Mouse (Mus musculus) embryonic facial prominence, embryonic 13.5 days (tissue): ENCODE measurements around the gene S100a7a. TPM values are rescaled to one million over a fixed set of nuclear protein-coding genes. Genes with fewer than 3 reads are reported as not detected.

Source experiments
- ATAC-seq: fragments of 200-750 bp; cut with Nextera tagmentation; 2 replicates; pipeline ENCODE4 v1.8.0; 2017; ENCODE audit warnings: low read depth; ENCODE audit not compliant: insufficient number of reproducible peaks, insufficient read depth, low FRiP score, low TSS enrichment
- H3K27ac ChIP-seq: fragments of 300-500 bp; sonication (generic); 2 replicates; pipeline ENCODE4 v1.5.1; 2015; ENCODE audit warnings: moderate library complexity, mild to moderate bottlenecking, inconsistent platforms
- H3K27me3 ChIP-seq: fragments of 300-500 bp; sonication (generic); 2 replicates; pipeline ENCODE4 v1.6.1; 2015; ENCODE audit warnings: mild to moderate bottlenecking, inconsistent platforms
- H3K36me3 ChIP-seq: fragments of 300-500 bp; sonication (generic); 2 replicates; pipeline ENCODE4 v1.6.1; 2015; ENCODE audit warnings: mild to moderate bottlenecking, inconsistent platforms
- H3K4me1 ChIP-seq: fragments of 300-500 bp; sonication (generic); 2 replicates; pipeline ENCODE4 v1.6.1; 2015; ENCODE audit warnings: inconsistent platforms
- H3K4me2 ChIP-seq: fragments of 300-500 bp; sonication (generic); 2 replicates; pipeline ENCODE4 v1.6.1; 2015; ENCODE audit warnings: moderate library complexity, mild to moderate bottlenecking, inconsistent platforms
- H3K4me3 ChIP-seq: fragments of 300-500 bp; sonication (generic); 2 replicates; pipeline ENCODE4 v1.5.1; 2015; ENCODE audit warnings: mild to moderate bottlenecking, inconsistent platforms
- H3K9ac ChIP-seq: fragments of 300-500 bp; sonication (generic); 2 replicates; pipeline ENCODE4 v1.6.1; 2015; ENCODE audit warnings: mild to moderate bottlenecking, inconsistent platforms
- H3K9me3 ChIP-seq: fragments of 300-500 bp; sonication (generic); 2 replicates; pipeline ENCODE4 v1.6.1; 2016; ENCODE audit warnings: inconsistent platforms
- WGBS: fragments of 180-500 bp; shearing (Covaris S2); methylation state at CpG from one replicate; pipeline ENCODE4 v1.1.7; 2015; ENCODE audit warnings: mixed read lengths; 5-methylcytosine and 5-hydroxymethylcytosine counted together
- polyA plus RNA-seq: library from polyadenylated mRNA; unstranded; fragments of >200 nt; fragmentation: Nextera tagmentation; extraction: Ambion mirVana; gene quantifications from 2 replicates; pipeline ENCODE4 v1.2.1, GENCODE M21; 2015

S100a7a gene
- polyA plus RNA-seq, 1 experiment from 2014 or later, result not detected

DNA sequence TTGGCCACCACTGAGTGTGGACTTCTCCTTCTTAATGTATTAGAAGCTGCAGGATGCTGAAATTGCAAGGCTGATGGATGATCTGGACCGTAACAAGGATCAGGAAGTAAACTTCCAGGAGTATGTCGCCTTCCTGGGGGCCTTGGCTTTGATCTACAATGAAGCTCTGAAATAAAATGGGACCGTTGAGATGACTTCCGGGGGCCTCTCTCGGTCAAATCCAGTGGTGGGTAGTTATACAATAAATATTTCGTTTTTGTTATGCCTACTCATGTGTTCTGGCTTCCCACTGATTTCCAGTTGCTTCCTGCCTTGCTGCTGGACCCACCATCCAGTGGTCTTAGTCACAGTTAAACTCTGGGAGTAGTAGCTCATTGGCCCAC is 39.7 kb upstream of the S100a7a start:
- Histone ChIP-seq H3K4me2 (peak overlapping the region; percentile 78), H3K4me3 (no peak overlapping the region), H3K27ac (no peak overlapping the region), H3K4me1 (peaks cover 25% of the 10 kb centered on the region), H3K27me3 (no peaks in the 10 kb centered on the region), H3K9me3 (no peaks in the 10 kb centered on the region), H3K9ac (no peak overlapping the region), H3K36me3 (no peaks in the 10 kb centered on the region)
- no peak for ATAC-seq
- 83% methylated on average over 6 of the region's 6 CpGs for WGBS

DNA sequence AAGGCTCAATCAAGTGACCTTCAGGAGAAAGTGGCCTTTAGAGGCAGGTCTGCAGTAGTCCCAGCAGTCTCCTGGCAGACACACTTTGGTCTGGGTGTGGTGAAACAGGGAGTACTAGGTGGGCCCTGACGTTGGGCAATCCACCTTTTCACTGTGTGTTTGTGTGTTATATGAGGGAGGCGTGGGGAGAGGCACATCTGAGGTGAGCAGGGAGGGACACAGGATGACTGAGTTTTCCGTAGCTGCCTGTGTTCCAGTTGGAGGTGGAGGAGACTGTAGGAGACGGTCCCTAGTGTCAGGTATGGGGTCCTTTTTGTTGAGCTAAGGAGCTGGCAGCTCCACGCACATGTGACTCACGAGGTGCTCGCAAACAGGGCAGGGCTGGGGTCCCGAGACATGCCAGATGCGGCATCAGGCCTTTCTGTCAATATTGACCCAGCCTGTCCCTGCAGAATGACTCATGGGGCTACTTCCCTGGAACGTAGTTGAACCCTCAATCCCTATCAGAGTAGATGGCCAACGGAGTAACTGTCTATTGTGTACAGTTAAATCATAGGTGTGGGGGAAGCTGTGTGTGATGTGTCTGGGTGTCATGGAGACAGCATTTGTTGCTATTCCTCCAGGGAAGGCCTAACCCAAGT is 39.1 kb upstream of the S100a7a start:
- Histone ChIP-seq H3K9ac (no peak overlapping the region), H3K9me3 (no peaks in the 10 kb centered on the region), H3K27ac (no peak overlapping the region), H3K4me1 (peaks cover 25% of the 10 kb centered on the region), H3K27me3 (no peaks in the 10 kb centered on the region), H3K4me2 (no peak overlapping the region), H3K36me3 (no peaks in the 10 kb centered on the region), H3K4me3 (no peak overlapping the region)
- ATAC-seq, result no peak
- WGBS, result 86% methylated on average over 11 of the region's 11 CpGs

DNA sequence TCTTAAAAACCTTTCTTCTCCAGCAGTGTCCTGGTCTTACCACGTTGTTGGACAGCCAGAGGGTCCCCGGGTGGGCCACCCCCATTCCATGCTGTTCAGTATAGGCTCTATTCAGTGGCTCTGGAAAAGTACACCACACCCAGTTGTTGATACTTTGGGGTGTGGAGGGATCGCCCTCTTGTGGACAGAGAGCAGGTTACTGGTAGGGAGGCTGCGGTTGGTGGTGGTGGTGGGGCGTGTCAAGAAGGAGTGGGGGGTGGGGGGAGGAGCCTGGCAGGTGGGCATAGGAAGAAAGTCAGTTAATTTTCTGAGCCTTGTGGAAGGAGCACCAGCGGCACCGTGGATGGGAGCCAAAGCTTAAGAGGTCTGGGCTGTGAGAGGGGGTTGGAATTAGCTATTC is 38.4 kb upstream of the S100a7a start:
- no peaks in the 10 kb centered on the region for H3K27me3 ChIP-seq
- H3K27ac ChIP-seq, result no peak overlapping the region
- peaks cover 25% of the 10 kb centered on the region for H3K4me1 ChIP-seq
- no peak overlapping the region for H3K9ac ChIP-seq
- no peak overlapping the region for H3K4me2 ChIP-seq
- 7% methylated on average over 7 of the region's 7 CpGs for WGBS
- H3K4me3 ChIP-seq, result no peak overlapping the region
- no peaks in the 10 kb centered on the region for H3K36me3 ChIP-seq
- peak; percentile 74 for ATAC-seq
- H3K9me3 ChIP-seq, result no peaks in the 10 kb centered on the region

DNA sequence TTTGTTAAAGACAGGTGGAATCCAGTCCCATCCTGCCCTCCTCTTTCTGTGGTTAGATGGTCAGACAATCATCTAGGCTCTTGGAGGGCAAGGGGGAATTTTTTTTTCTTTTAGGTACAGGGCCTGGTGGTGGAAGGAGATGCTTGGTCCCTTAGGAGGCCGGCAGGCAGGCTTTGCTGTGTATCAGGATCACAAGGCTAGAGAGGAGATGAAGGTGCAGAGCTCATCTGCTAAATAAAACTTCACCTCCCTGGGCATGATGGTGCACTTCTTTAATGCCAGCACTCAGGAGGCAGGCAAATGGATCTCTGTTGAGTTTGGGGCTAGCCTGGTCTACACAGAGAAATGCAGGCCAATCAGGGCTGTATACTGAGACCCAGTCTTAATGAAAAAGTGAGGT is 37.9 kb upstream of the S100a7a start:
- ATAC-seq, result no peak
- no peak overlapping the region for H3K4me2 ChIP-seq
- H3K4me1 ChIP-seq, result peaks cover 25% of the 10 kb centered on the region
- H3K27ac ChIP-seq, result no peak overlapping the region
- no peak overlapping the region for H3K4me3 ChIP-seq
- no peaks in the 10 kb centered on the region for H3K27me3 ChIP-seq
- no peaks in the 10 kb centered on the region for H3K36me3 ChIP-seq
- no peaks in the 10 kb centered on the region for H3K9me3 ChIP-seq
- no peak overlapping the region for H3K9ac ChIP-seq
- WGBS, result 81% methylated on average over 1 of the region's 1 CpGs

DNA sequence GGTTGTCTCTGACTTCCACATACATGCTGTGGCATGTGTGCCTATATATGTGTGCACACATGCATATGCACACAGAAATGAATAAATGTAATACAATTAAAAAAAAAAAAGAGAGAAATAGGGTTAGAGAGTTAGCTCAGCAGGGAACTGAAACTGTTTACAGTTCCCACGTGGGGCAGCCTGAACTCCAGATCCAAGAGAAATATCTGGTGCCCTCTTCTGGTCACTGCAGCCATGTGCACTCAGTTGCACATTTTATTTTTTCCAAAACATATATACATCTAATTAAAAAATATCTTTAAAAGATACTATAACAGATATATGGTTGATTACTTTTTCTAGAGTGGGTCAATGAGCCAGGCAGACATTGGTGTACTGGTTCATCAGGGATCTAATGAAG is 36.2 kb upstream of the S100a7a start:
- H3K36me3 ChIP-seq, result no peaks in the 10 kb centered on the region

DNA sequence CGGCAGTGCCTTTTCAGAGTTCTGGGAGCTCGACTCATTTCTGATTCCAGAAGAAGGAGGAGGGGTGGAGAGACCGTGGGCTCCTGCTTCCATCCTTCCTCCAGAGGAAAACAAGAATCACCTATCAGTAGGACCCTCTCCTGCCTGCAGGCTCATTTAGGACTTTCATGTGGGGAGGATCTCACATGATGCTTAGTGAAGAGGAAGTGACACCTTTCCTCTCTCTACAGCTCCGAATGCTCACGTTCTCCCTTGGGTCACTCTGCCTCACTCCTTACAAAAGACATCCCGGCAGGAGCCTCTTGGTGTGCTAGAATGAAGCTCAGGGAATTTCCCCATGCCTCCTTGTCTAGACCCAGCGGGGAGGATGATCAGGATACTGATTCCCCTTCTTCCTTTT is 32.3 kb upstream of the S100a7a start:
- Histone ChIP-seq H3K9ac (no peak overlapping the region), H3K4me2 (no peak overlapping the region), H3K36me3 (no peaks in the 10 kb centered on the region), H3K4me3 (no peak overlapping the region), H3K27ac (no peak overlapping the region), H3K9me3 (no peaks in the 10 kb centered on the region), H3K4me1 (peaks cover 16% of the 10 kb centered on the region), H3K27me3 (no peaks in the 10 kb centered on the region)
- WGBS, result 63% methylated on average over 7 of the region's 7 CpGs
- no peak for ATAC-seq

More for the DNA sequence above, 36.2 kb upstream of the S100a7a start:
- no peaks in the 10 kb centered on the region for H3K9me3 ChIP-seq
- WGBS, result 15% methylated on average over 1 of the region's 1 CpGs
- H3K27me3 ChIP-seq, result no peaks in the 10 kb centered on the region
- H3K27ac ChIP-seq, result no peak overlapping the region
- H3K4me3 ChIP-seq, result no peak overlapping the region
- H3K9ac ChIP-seq, result no peak overlapping the region
- no peak for ATAC-seq
- no peak overlapping the region for H3K4me2 ChIP-seq
- H3K4me1 ChIP-seq, result peaks cover 25% of the 10 kb centered on the region

DNA sequence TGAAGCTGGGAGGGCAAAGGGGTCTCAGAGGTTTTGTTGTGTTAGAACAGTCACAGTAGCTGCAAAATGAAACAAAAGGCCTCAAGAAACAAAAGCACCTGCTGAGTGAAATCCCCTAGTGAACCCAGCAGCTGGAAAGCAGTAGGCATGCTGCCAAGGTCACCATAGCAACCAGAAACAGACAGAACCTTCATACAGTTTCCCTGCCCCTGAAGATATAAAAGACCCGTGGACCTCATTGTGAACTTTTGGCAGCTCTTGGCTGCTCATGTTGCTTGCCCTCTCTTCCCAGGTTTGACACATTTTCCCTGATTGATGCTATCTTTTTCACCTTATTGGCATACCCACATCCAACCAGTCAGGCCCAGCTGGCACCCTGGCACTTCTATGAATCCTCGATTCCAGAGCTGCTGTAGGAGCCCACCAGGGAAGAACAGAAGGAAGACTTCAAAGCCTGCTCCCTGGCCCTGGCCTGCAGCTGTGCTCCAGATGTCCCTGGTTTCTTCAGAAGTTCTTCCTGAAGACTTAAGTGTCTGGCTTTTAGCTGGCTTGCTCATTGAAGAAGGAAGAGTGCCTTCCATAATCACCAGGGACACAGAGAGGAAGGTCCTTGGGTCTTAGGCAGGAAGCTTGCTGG is 30.3 kb upstream of the S100a7a start:
- no peaks in the 10 kb centered on the region for H3K27me3 ChIP-seq
- no peak overlapping the region for H3K9ac ChIP-seq
- no peaks in the 10 kb centered on the region for H3K9me3 ChIP-seq
- H3K4me3 ChIP-seq, result no peak overlapping the region
- no peak overlapping the region for H3K27ac ChIP-seq
- H3K36me3 ChIP-seq, result no peaks in the 10 kb centered on the region
- no peak overlapping the region for H3K4me2 ChIP-seq
- peaks cover 16% of the 10 kb centered on the region for H3K4me1 ChIP-seq
- ATAC-seq, result no peak; the same call in 1 of the 2 replicates
- 13% methylated on average over 2 of the region's 2 CpGs for WGBS

DNA sequence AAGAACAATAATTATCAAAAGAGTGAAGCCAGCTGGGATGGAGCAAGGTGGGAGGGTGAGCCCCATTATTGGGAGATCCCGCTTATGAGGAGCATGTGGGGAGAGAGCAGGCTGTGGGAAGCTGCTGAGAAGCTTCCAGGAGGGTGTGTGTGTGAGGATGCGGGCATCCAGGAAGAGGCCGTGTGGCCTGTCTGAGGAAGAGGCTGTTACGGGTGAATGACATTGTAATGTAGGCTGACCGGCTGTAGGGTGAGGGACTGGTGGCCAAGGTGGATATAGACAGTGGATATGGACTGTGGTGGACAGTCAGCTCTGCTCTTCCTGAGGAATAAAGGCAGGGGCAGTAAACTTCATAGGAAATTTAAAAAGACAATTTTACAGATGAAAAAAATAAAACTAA is 28.3 kb upstream of the S100a7a start:
- Histone ChIP-seq H3K9ac (no peak overlapping the region), H3K27ac (no peak overlapping the region), H3K9me3 (no peaks in the 10 kb centered on the region), H3K4me1 (peaks cover 16% of the 10 kb centered on the region), H3K4me2 (no peak overlapping the region), H3K27me3 (no peaks in the 10 kb centered on the region), H3K36me3 (no peaks in the 10 kb centered on the region), H3K4me3 (no peak overlapping the region)
- no peak for ATAC-seq
- WGBS, result 71% methylated on average over 5 of the region's 5 CpGs

DNA sequence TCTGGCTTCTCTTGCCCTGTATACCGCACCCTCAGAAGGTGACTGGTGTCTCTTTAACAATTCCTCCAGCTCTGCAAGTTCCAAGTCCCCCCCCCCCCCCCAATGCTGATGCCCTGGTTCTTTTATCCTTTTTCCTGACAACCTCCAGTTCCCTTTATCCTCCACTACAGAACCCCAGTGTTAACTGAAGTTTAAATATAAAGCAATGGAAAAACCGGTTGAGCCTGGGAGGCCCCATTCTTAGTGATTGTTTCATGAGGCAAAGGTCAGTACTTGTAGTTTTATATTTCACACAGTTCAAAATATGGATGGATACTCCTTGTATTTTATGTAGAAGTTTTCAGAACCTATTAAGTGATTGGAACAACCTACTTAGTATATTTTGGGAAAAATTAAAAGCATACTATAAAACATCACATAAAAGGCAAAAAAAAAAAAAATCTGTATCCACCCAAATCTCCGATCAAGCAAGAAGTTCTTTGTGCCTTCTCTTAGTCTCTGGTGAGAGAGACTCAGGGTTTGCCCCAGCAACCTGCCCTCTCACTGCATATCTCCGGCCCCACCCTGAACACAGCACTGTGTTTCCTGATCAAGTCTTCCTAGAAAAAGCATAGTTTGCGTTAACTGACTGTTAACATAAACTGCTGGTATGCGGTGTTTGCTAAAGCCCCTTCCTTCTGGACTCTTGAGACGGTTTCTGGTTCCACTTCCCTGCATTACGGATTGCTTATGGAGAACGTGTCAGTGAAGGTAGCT is 27.4 kb upstream of the S100a7a start:
- H3K4me2 ChIP-seq, result no peak overlapping the region
- peak overlapping the region; percentile 35; the same call in 1 of the 2 replicates for H3K27ac ChIP-seq
- no peak overlapping the region for H3K9ac ChIP-seq
- no peaks in the 10 kb centered on the region for H3K27me3 ChIP-seq
- WGBS, result 69% methylated on average over 9 of the region's 9 CpGs
- H3K36me3 ChIP-seq, result no peaks in the 10 kb centered on the region
- H3K9me3 ChIP-seq, result no peaks in the 10 kb centered on the region
- ATAC-seq, result no peak
- peaks cover 16% of the 10 kb centered on the region for H3K4me1 ChIP-seq
- H3K4me3 ChIP-seq, result no peak overlapping the region

DNA sequence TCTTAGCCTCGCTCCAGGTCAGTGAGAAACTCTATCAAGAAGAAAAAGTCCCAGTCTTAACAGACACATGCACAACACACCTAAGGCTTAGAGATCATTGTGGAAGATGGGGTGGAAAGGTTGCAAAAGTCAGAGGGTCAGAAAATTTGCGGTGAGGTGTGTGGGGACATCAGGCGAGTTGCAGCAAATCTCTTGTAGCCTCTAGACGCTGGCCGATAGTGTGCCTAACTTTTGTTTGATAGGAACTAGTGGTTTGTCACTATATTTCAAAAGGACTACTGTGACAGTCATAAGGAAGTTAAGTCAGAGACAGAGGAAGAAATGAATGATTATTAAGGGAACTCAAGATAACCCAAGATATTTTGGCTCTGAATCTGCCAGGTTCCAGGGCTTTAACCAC is 26.5 kb upstream of the S100a7a start:
- H3K4me2 ChIP-seq, result no peak overlapping the region
- no peaks in the 10 kb centered on the region for H3K27me3 ChIP-seq
- H3K9ac ChIP-seq, result no peak overlapping the region
- ATAC-seq, result no peak
- no peaks in the 10 kb centered on the region for H3K9me3 ChIP-seq
- H3K27ac ChIP-seq, result no peak overlapping the region
- no peak overlapping the region for H3K4me3 ChIP-seq
- H3K4me1 ChIP-seq, result peaks cover 16% of the 10 kb centered on the region
- no peaks in the 10 kb centered on the region for H3K36me3 ChIP-seq
- 89% methylated on average over 5 of the region's 5 CpGs for WGBS

DNA sequence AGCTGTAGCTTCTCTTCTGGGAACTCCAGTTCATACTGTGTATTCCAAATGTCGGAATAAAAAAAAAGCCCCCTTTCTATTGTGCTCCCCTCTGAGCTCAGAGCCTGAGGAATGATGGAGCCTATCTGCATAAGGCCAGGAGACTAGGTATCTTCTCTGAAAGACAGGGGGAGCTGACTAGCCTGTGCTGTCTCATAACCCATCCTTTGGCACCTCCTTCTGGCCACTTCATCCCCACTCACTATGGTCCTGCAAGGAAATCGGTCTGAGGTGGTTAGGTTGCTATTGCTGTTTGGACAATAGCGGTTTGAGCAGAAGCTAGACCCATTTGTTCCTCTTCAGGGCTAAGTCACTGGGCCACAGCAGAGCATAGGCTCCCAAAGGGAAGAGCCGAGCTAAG is 26.0 kb upstream of the S100a7a start:
- WGBS, result 60% methylated on average over 4 of the region's 4 CpGs
- no peaks in the 10 kb centered on the region for H3K27me3 ChIP-seq
- no peaks in the 10 kb centered on the region for H3K9me3 ChIP-seq
- H3K9ac ChIP-seq, result no peak overlapping the region
- no peak overlapping the region for H3K4me2 ChIP-seq
- ATAC-seq, result no peak
- no peaks in the 10 kb centered on the region for H3K36me3 ChIP-seq
- no peak overlapping the region for H3K27ac ChIP-seq
- H3K4me1 ChIP-seq, result peaks cover 16% of the 10 kb centered on the region
- H3K4me3 ChIP-seq, result no peak overlapping the region

DNA sequence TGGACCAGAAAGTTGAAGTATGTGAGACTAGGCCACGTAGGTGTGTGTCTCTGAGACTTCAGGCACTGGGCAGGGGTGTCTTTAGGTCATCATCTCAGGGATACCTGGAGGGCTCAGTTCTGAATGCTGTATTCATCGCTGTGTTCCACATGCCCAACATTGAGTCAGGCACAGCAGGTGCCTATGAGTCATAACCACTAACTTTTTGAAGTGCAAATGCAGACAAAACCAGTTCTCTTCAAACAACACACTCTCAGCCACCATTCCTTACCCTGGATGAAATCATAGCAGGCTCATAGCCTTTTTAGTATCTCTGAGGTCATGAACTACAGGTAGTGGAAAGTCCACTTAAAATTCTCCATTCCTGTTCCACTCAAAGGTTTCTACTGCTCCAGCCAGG is 24.5 kb upstream of the S100a7a start:
- H3K4me2 ChIP-seq, result no peak overlapping the region
- H3K27me3 ChIP-seq, result 0 out of 2 replicates have a peak, but pooled peaks cover 3% of the 10 kb centered on the region
- H3K9me3 ChIP-seq, result no peaks in the 10 kb centered on the region
- no peak overlapping the region for H3K27ac ChIP-seq
- peaks cover 3% of the 10 kb centered on the region for H3K4me1 ChIP-seq
- H3K9ac ChIP-seq, result no peak overlapping the region
- no peaks in the 10 kb centered on the region for H3K36me3 ChIP-seq
- no peak for ATAC-seq
- H3K4me3 ChIP-seq, result no peak overlapping the region
- WGBS, result 80% methylated on average over 2 of the region's 2 CpGs
